Mouse (Mus musculus) limb, embryonic 10.5 days (tissue): ENCODE results near the gene Sufu. TPM values are rescaled to one million over a fixed set of nuclear protein-coding genes. Genes with fewer than 3 reads are reported as not detected.

Experiments used
- DNase-seq: peaks from one replicate; pipeline ENCODE4 v3.0.0-alpha.2; 2017; ENCODE audit warnings: low spot score
- H3K27ac ChIP-seq: fragments of 300-500 bp; sonication (generic); 2 replicates; pipeline ENCODE4 v1.5.1; 2016; ENCODE audit warnings: mild to moderate bottlenecking
- H3K27me3 ChIP-seq: fragments of 300-500 bp; sonication (generic); 2 replicates; pipeline ENCODE4 v1.6.1; 2016; ENCODE audit warnings: low read depth, mild to moderate bottlenecking; ENCODE audit not compliant: poor library complexity, severe bottlenecking
- H3K36me3 ChIP-seq: fragments of 300-500 bp; sonication (generic); 2 replicates; pipeline ENCODE4 v1.6.1; 2016; ENCODE audit warnings: mild to moderate bottlenecking, moderate library complexity
- H3K4me1 ChIP-seq: fragments of 300-500 bp; sonication (generic); 2 replicates; pipeline ENCODE4 v1.6.1; 2016
- H3K4me3 ChIP-seq: fragments of 300-500 bp; sonication (generic); 2 replicates; pipeline ENCODE4 v1.5.1; 2016; ENCODE audit warnings: mild to moderate bottlenecking, moderate library complexity
- H3K9me3 ChIP-seq: fragments of 300-500 bp; sonication (generic); replicated peaks from 2 replicates; pipeline ENCODE4 v1.6.1; 2016; ENCODE audit warnings: mild to moderate bottlenecking
- WGBS: fragments of 180-500 bp; shearing (Covaris S2); methylation state at CpG from one replicate; pipeline ENCODE4 v1.1.7; 2016; 5-methylcytosine and 5-hydroxymethylcytosine counted together
- polyA plus RNA-seq: library from polyadenylated mRNA; unstranded; fragments of >200 nt; fragmentation: Nextera tagmentation; extraction: Ambion mirVana; gene quantifications from 2 replicates; pipeline ENCODE4 v1.2.1, GENCODE M21; 2016

Gene Sufu
- polyA plus RNA-seq, 1 experiment from 2014 or later, result 58.5 TPM

DNA sequence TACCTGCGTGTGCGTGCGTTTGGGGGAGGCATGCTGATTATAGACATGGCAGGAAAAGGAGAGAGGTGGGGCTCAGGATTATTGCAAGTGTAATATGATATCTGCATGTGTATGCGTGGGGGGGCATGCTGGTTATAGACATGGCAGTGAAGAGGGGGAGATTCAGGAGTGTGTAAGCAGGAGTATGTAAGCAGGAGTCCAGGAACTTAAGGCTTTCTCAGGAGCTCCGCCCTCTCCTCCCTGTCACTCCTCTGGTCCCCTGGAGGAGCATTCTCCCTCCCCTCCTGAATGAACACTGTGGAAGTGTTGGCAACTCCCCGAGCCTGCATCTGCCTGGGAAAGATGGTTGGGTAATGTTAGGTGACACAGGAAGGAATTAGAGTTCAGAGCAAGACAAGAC is 51.2 kb downstream of the Sufu start:
- no peak for DNase-seq
- 56% methylated on average over 6 of the region's 6 CpGs for WGBS
- peaks cover 29% of the 10 kb centered on the region for H3K36me3 ChIP-seq
- H3K4me1 ChIP-seq, result peaks cover 52% of the 10 kb centered on the region
- H3K27me3 ChIP-seq, result no peaks in the 10 kb centered on the region
- no peak overlapping the region for H3K4me3 ChIP-seq
- H3K9me3 ChIP-seq, result no peaks in the 10 kb centered on the region
- peak overlapping the region; percentile 58; the same call in 1 of the 2 replicates for H3K27ac ChIP-seq

DNA sequence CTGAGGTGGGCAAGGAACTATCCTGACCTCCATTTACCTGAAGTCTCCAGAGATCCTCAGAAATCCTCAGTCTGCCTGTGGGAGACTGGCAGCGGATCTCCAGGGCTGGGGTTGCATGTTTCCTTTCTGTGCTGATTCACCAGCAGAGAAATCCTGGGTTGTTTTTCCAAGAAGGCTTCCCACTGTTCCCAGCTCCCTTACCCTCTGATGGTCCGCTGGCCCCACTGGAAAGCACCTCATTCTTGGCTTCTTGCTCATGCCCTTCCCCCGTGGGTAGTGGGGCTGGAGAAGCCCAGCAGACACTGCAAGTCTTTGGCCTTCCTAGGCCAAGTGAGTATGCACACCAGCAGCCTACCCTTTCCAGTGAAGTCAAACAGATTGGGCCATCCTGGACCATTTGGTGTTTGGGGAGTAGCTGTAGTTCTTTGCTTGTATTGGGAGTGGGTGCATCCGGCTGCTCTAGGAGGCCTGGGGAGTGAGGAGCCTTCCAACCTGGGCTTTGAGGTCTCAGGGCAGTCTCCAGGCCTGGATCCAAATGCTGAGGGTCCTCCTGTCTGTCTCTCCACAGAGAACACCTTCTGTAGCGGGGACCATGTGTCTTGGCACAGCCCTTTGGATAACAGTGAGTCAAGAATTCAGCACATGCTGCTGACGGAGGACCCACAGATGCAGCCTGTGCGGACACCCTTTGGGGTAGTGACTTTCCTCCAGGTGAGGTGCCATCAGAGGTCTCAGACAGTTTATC is 52.7 kb downstream of the Sufu start:
- Histone ChIP-seq H3K27ac (peak overlapping the region; percentile 14; the same call in 1 of the 2 replicates), H3K4me1 (peaks cover 46% of the 10 kb centered on the region), H3K9me3 (no peaks in the 10 kb centered on the region), H3K36me3 (peaks cover 44% of the 10 kb centered on the region), H3K27me3 (no peaks in the 10 kb centered on the region), H3K4me3 (no peak overlapping the region)
- no peak for DNase-seq
- 90% methylated on average over 7 of the region's 7 CpGs for WGBS

DNA sequence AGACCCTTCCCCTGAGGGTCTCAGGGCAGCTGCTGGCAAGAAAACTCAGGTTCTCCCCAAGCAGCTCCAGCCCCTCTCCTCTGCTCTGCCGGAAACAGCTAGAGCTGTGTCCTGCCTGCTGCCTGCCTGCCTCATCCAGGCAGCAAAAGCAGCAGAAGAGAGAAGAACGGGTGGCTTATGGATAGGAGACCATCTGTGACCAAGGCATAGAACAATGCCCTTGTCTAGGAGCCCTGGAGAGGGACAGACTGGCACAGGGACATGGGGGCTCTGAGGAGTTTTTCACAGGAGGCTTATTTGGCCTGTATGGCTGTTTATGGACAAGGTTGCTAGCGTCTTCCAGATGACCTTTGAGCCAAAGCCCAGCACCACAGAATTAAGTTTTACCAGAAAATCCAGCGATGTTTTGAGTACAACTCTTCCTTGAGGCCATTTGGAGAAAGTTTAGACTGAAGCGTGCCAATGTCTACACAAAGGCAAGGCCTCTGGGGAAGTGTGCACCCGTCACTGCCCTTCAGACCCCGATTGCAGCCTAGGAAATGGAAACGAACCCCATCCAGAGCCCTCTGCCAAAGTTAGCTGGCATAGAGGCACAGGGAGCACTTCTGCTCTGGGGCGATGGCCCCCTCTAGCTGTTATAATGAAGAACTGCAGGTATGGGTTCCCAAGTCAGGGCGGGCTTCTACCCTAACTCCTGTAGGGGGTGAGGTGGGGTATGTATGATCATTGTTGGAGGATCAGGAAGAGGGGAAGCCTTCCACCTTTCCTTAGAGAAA is 55.5 kb downstream of the Sufu start:
- 50% methylated on average over 10 of the region's 10 CpGs for WGBS
- H3K36me3 ChIP-seq, result peaks cover 73% of the 10 kb centered on the region

DNA sequence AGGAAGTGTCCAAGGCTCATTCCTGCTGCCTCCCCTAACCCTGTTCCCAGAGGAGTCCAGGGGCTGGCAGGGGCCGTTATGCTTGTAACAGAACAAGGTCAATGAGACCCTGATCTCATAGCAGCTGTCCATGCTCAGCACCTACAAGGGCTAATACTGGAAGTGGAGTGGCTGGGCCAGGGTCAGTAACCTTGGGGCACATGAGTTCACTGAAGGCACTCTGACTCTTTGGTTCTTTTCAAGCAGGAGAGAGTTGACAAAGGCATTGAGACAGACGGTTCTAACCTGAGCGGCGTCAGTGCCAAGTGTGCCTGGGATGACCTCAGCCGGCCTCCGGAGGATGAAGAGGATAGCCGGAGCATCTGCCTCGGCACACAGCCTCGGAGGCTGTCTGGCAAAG is 56.2 kb downstream of the Sufu start:
- H3K9me3 ChIP-seq, result no peaks in the 10 kb centered on the region
- H3K27me3 ChIP-seq, result no peaks in the 10 kb centered on the region
- H3K27ac ChIP-seq, result no peak overlapping the region
- H3K36me3 ChIP-seq, result peaks cover 79% of the 10 kb centered on the region
- WGBS, result 91% methylated on average over 9 of the region's 9 CpGs
- DNase-seq, result no peak
- peaks cover 54% of the 10 kb centered on the region for H3K4me1 ChIP-seq
- no peak overlapping the region for H3K4me3 ChIP-seq

More for the DNA sequence above, 55.5 kb downstream of the Sufu start:
- DNase-seq, result no peak
- Histone ChIP-seq H3K27me3 (no peaks in the 10 kb centered on the region), H3K4me3 (no peak overlapping the region), H3K27ac (no peak overlapping the region), H3K9me3 (no peaks in the 10 kb centered on the region), H3K4me1 (peaks cover 60% of the 10 kb centered on the region)

DNA sequence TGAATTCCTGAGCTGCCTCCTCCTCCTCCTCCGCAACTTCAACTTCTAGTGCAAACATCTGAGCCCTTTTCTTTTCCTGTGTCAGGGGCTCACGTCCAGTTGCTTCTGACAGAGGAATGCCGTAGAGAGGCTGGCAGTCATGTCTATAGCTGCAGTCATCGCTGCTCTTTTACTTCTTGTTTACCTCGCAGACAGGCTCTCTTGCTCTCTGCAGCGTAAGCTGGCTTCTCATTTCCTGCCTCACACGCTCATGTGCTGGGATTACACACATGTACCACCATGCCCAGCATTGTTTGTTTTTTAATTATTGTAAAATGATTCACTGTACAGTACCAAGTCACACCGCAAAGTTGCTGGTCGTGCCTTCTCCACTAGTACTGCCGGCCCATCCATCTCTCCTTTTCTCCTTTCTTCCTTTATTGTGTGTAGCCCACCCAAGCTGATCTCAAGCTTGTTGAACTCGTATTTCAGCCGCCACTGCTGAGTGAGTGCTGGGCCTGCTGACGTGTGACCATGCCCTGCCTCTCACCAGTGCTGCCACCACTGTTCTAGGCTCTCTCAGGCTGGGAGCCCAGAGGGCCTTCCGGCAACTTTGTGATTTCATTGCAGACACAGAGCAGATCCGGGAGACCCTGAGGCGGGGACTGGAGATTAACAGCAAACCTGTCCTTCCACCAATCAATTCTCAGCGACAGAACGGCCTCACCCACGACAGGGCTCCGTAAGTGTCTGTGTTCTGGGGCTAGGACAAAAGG is 57.6 kb downstream of the Sufu start:
- DNase-seq, result no peak
- no peak overlapping the region for H3K4me3 ChIP-seq
- no peaks in the 10 kb centered on the region for H3K27me3 ChIP-seq
- no peaks in the 10 kb centered on the region for H3K9me3 ChIP-seq
- peaks cover 40% of the 10 kb centered on the region for H3K4me1 ChIP-seq
- H3K27ac ChIP-seq, result peak overlapping the region; percentile 72
- WGBS, result 72% methylated on average over 20 of the region's 20 CpGs
- H3K36me3 ChIP-seq, result peaks cover 93% of the 10 kb centered on the region

DNA sequence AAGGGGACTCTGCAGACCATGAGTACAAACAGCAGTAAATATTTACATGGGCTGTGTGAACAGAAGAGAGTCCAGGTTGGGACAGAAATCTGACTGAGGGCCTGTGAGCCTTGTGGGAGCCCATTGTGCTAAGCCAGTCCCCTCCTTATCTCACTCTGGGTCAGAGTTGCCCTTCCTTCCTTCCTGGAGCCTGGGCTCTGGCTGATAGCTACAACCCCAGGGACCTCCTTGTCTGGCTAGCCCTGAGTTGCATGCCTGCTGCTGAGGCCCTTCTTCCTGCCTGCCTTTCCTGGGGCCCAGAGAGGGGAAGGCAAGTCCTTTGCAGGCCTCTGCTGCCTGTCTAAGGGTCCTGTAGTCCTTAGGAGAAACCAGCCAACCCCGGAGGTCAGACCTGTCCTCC is 58.3 kb downstream of the Sufu start:
- peaks cover 35% of the 10 kb centered on the region for H3K4me1 ChIP-seq
- H3K9me3 ChIP-seq, result no peaks in the 10 kb centered on the region
- DNase-seq, result no peak
- no peak overlapping the region for H3K4me3 ChIP-seq
- no peaks in the 10 kb centered on the region for H3K27me3 ChIP-seq
- H3K27ac ChIP-seq, result peak overlapping the region; percentile 72
- 76% methylated on average over 1 of the region's 1 CpGs for WGBS
- H3K36me3 ChIP-seq, result peaks cover 94% of the 10 kb centered on the region

DNA sequence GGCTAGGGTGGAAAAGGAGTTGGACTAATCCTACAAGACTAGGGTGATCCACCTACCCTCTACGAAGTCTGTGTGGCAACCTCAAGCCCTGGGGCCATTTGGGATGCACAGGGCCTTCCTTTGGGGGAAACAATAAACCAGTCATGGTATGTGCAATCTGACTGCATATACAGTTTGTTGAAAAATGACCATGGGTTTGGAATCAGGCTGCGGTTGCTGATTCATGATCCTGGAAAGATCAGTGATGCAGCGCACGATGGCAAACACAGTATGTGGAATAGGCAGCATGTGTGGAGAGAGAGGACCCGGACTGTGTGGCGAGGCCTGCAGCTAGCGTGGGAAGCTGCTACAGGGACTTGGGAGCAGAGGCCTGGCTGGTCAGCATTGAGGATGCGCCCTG is 58.9 kb downstream of the Sufu start:
- Histone ChIP-seq H3K4me3 (no peak overlapping the region), H3K27me3 (no peaks in the 10 kb centered on the region), H3K4me1 (peaks cover 35% of the 10 kb centered on the region), H3K27ac (peak overlapping the region; percentile 72), H3K9me3 (no peaks in the 10 kb centered on the region), H3K36me3 (peaks cover 95% of the 10 kb centered on the region)
- DNase-seq, result no peak
- WGBS, result 94% methylated on average over 8 of the region's 8 CpGs

DNA sequence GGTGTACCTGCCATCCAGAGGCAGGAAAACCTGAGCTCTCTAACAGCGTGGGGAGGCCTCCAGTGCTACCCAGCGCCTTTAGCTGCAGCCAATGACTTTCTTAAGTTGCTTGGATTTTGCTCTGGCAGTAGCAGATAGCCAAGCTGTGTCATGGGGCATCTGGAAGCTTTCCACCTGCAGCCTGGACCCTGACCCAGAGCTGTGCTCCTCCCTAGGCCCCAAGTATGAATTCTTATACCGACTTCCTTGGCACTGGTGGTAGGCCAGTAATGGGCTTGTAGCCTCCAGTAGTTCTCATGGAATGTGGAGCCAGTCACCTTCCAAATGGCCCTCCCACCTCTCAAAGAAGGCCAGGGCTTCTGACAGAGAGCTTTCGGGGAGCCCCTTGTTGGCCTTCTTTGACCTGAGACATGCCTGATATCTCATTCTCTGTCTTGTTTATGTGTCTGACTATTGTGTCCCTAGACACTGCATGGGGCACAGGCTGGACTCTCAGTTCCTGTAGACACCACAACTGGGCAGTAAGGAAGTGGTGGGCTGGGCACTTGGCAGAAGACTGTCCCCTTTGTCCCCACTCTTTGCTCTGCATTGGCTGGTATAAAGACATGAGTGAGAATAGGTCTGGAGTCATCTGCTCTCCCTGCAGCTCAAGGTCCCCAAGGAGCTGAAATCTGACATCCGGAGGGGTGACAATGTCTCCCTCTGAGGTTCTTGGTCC is 59.5 kb downstream of the Sufu start:
- H3K27ac ChIP-seq, result peak overlapping the region; percentile 72
- peaks cover 35% of the 10 kb centered on the region for H3K4me1 ChIP-seq
- no peak overlapping the region for H3K4me3 ChIP-seq
- H3K36me3 ChIP-seq, result peaks cover 96% of the 10 kb centered on the region
- 88% methylated on average over 5 of the region's 5 CpGs for WGBS
- no peaks in the 10 kb centered on the region for H3K27me3 ChIP-seq
- no peak for DNase-seq
- no peaks in the 10 kb centered on the region for H3K9me3 ChIP-seq

DNA sequence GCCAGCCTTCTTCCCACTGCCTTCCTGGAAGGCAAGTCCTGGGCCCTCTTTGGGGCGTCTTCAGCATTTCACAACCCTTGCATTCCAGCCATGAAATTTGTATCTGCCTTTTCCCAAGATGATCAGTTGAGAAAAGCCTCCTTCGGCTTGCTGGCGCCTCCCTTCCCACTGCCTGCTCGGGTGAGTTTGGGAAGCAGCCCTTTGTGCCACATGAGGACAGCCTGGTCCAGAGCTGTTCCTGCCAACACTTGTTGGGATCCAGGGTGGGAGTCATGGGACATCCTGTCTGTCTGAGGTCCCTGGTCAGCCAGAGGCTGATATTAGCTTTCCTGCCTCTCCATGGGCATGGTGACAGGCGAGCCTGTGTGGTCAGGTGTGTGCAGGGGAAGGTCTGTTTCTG is 61.1 kb downstream of the Sufu start:
- WGBS, result 87% methylated on average over 5 of the region's 5 CpGs
- H3K4me1 ChIP-seq, result peaks cover 30% of the 10 kb centered on the region

DNA sequence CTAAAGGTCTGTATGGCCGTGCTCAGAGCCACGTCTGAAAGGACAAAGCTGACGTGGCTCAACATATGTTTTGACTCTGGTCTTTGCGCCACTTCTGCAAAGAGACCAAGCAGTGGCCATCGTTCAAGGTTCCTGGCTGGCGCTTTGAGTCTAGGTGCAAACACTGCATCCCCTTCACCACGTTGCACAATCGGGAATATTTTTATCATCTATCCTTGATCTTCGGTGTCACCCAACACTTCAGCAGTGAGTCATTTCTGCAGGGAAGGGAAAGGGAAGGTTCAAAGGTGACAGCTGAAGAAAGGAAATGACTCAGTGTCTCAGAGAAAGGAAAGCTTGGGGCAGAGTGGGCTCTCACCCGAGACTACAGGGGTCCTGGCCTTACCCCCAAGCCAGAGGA is 62.6 kb downstream of the Sufu start:
- Histone ChIP-seq H3K4me3 (no peak overlapping the region), H3K4me1 (peaks cover 21% of the 10 kb centered on the region), H3K9me3 (no peaks in the 10 kb centered on the region), H3K27me3 (no peaks in the 10 kb centered on the region), H3K36me3 (peaks cover 90% of the 10 kb centered on the region), H3K27ac (no peak overlapping the region)
- 79% methylated on average over 10 of the region's 10 CpGs for WGBS
- no peak for DNase-seq

More for the DNA sequence above, 61.1 kb downstream of the Sufu start:
- Histone ChIP-seq H3K9me3 (no peaks in the 10 kb centered on the region), H3K27me3 (no peaks in the 10 kb centered on the region), H3K4me3 (no peak overlapping the region), H3K27ac (peak overlapping the region; percentile 16; the same call in 1 of the 2 replicates), H3K36me3 (peaks cover 97% of the 10 kb centered on the region)
- no peak for DNase-seq

DNA sequence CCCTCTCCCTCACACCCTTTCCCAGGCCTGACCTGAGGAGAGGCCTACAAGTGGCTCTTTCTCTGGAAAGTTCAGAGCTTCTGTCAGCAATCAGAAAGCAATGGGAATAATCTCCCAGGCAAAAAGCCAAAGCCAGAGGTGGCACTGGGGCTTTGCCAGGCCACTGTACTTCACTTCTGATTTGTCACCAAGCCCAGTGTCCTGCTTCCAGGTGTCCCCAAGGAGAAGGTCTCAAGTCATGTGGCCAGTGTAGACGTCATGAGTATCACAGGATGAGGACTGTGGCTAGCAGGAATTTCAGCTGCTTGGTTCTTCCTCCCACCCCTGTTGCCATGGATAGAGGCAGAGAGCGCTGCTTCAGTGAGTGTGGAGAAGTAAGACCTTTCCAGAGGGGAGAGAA is 63.2 kb downstream of the Sufu start:
- no peak for DNase-seq
- WGBS, result 88% methylated on average over 2 of the region's 2 CpGs
- H3K27me3 ChIP-seq, result no peaks in the 10 kb centered on the region
- H3K4me3 ChIP-seq, result no peak overlapping the region
- H3K4me1 ChIP-seq, result peaks cover 15% of the 10 kb centered on the region
- peaks cover 84% of the 10 kb centered on the region for H3K36me3 ChIP-seq
- no peak overlapping the region for H3K27ac ChIP-seq
- H3K9me3 ChIP-seq, result no peaks in the 10 kb centered on the region

DNA sequence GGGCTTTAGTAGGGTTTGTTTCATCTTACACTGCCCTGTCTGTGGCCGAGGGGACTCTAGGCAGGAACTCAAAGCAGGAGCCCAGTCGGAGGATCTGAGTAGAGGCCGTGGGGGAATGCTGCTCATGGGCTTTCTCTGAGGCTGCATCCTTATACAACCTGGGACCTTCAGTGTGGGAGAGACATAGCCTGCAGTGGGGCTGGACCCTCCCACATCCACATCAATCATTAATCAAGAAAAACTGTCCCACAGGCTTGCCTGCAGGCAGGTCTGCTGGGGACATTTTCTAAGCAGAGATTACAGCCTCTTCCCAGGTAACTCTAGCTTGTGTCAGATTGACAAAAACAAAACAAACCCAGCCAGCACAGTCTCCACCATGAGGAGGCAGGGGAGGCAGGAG is 65.9 kb downstream of the Sufu start:
- no peak for DNase-seq
- no peak overlapping the region for H3K27ac ChIP-seq
- H3K4me3 ChIP-seq, result no peak overlapping the region
- 80% methylated on average over 3 of the region's 3 CpGs for WGBS
- peaks cover 65% of the 10 kb centered on the region for H3K36me3 ChIP-seq
- H3K4me1 ChIP-seq, result no peaks in the 10 kb centered on the region
- no peaks in the 10 kb centered on the region for H3K9me3 ChIP-seq
- no peaks in the 10 kb centered on the region for H3K27me3 ChIP-seq
